ENCODE assay signal across 8 mouse cellular contexts in the genomic region with DNA sequence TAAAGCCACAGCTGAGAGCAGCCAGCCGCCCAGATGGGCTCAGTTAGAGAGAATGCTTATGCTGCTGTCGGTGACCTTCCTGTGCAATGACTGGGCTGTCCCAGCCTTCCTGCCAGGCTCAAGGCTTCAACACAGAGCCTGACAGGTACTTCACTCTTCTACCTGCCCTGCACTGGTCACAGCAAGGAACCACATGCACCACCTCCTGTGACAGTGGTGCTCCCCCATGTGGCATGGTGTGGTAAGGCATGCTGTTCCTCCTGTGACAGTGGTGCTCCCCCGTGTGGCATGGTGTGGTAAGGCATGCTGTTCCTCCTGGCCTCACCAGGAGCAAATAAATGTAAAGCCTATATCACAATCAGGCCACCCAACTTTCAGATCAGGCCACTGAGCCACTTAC. TPM values are rescaled to one million over a fixed set of nuclear protein-coding genes. Genes with fewer than 3 reads are reported as not detected.
DNase-seq lines count a peak whose midpoint lies in the region; ATAC-seq and TF ChIP-seq lines count a peak whose summit lies in the region.

No protein-coding gene starts in this region.

- TF ChIP-seq POLR2A in bone marrow macrophage, adult 2 months (IDR thresholded peaks at IDR 0.05; ENCODE audit: borderline replicate concordance, low read depth, low read length): no peak

- H3K4me3 ChIP-seq in bone marrow macrophage, adult 2 months (ENCODE audit: insufficient read depth, low read length): no peak overlapping the region
- peak overlapping the region; percentile 23 for H3K4me3 ChIP-seq in megakaryocyte, embryonic 14.5 days (replicated peaks)

- peak; percentile 78 for ATAC-seq in erythroid progenitor cell, adult 5-6 weeks (replicated peaks; ENCODE audit: low FRiP score, poor library complexity, severe bottlenecking)

- intact Hi-C loops in heart, postnatal 36 days (cut with DNase I): loop anchor here (1.0 to 5.0 kb wide), 4 partner anchors 19 to 233 kb away; no protein-coding TSS in a partner anchor

- DNase-seq in MEL-GATA-1-ER (ENCODE audit: extremely low read depth, low read depth): peak; percentile 52
- peak; percentile 90 to 94 for DNase-seq in heart, postnatal 36 days
- DNase-seq in layer of hippocampus, postnatal 25 days (ENCODE audit: extremely low spot score in 1 of 2, low spot score in 1 of 2): peak; percentile 92 to 97
- peak; percentile 75 for DNase-seq in right cerebral cortex, postnatal 25 days
- peak; percentile 85 to 90 for DNase-seq in urinary bladder, postnatal 36 days (ENCODE audit: low spot score in 2 of 2)

- TF ChIP-seq CTCF in bone marrow macrophage, adult 2 months (IDR thresholded peaks at IDR 0.05; ENCODE audit: low read depth, low read length): peak; percentile 99

- H3K36me3 ChIP-seq in megakaryocyte, embryonic 14.5 days (replicated peaks; ENCODE audit: low read length): no peaks in the 10 kb centered on the region

- no peaks in the 10 kb centered on the region for H3K9me3 ChIP-seq in megakaryocyte, embryonic 14.5 days

- peaks cover 15% of the 10 kb centered on the region for H3K4me1 ChIP-seq in bone marrow macrophage, adult 2 months (ENCODE audit: control insufficient read depth, insufficient read depth, low read length)
- peaks cover 20% of the 10 kb centered on the region; the same call in 1 of the 2 replicates for H3K4me1 ChIP-seq in megakaryocyte, embryonic 14.5 days

- H3K27ac ChIP-seq in bone marrow macrophage, adult 2 months (ENCODE audit: insufficient read depth, low read depth, low read length): no peak overlapping the region

- H3K27me3 ChIP-seq in megakaryocyte, embryonic 14.5 days (replicated peaks): peaks cover 49% of the 10 kb centered on the region

RNA-seq across cellular contexts. Expression of gene Dnah17, which starts 27.6 kb away (rescaled TPM):
- polyA plus RNA-seq in bone marrow macrophage, adult 2 months (2012; ENCODE audit: insufficient read depth, insufficient read length, missing spikeins): 0.29 and 0.41 TPM in 2 replicates
- not detected in 2 replicates for total RNA-seq in erythroid progenitor cell, adult 5-6 weeks (2015; ENCODE audit: low replicate concordance)
- not detected in 2 replicates for total RNA-seq in erythroid progenitor cell, adult 5-6 weeks (2017; ENCODE audit: low replicate concordance)
- total RNA-seq in heart, postnatal 36 days (2021): under 1 TPM; 0.06 to 0.14 TPM
- total RNA-seq in layer of hippocampus, postnatal 25 days (2021): under 1 TPM in 1 of 2 experiments, not detected in 1; 0.49 TPM
- polyA plus RNA-seq in megakaryocyte, embryonic 14.5 days (2012; ENCODE audit: insufficient read depth, low replicate concordance): 0.06 and 0.11 TPM in 2 replicates
